Mouse (Mus musculus) kidney, adult 2 months (tissue): ENCODE data around the gene Wdr53. TPM values are rescaled to one million over a fixed set of nuclear protein-coding genes. Genes with fewer than 3 reads are reported as not detected.
"Not testable (repeated sequence)": the region's sequence is repeated elsewhere in the genome, so short reads cannot be mapped to it uniquely, and the experiment has no call there.

Experiments
- DNase-seq: peaks from one replicate; pipeline ENCODE4 v3.0.0; 2021
- H3K27ac ChIP-seq: fragments of 200-500 bp; 2 replicates; pipeline ENCODE4 v1.5.1; 2012; ENCODE audit warnings: low read depth, low read length, control low read depth, inconsistent platforms; ENCODE audit not compliant: insufficient read depth
- H3K27me3 ChIP-seq: fragments of 200-500 bp; replicated peaks from 2 replicates; pipeline ENCODE4 v1.6.1; 2012; ENCODE audit warnings: mild to moderate bottlenecking, moderate library complexity, low read length, inconsistent platforms; ENCODE audit not compliant: control insufficient read depth, insufficient read depth
- H3K36me3 ChIP-seq: fragments of 200-500 bp; 2 replicates; pipeline ENCODE4 v1.6.1; 2012; ENCODE audit warnings: mild to moderate bottlenecking, moderate library complexity, low read length, inconsistent platforms; ENCODE audit not compliant: control insufficient read depth, insufficient read depth
- H3K4me1 ChIP-seq: fragments of 200-500 bp; 2 replicates; pipeline ENCODE4 v1.6.1; 2011; ENCODE audit warnings: low read length; ENCODE audit not compliant: control insufficient read depth, insufficient read depth
- H3K4me3 ChIP-seq: fragments of 200-500 bp; 2 replicates; pipeline ENCODE4 v1.5.1; 2011; ENCODE audit warnings: mild to moderate bottlenecking, low read depth, low read length, control low read depth; ENCODE audit not compliant: insufficient read depth
- CTCF ChIP-seq: fragments of 200-500 bp; conservative IDR thresholded peaks from 2 replicates; pipeline ENCODE4 v1.5.1; 2011; ENCODE audit warnings: low read depth, mild to moderate bottlenecking, control low read depth, low read length, moderate library complexity, mixed read lengths; ENCODE audit not compliant: insufficient read depth, insufficient read length
- POLR2A ChIP-seq: fragments of 200-500 bp; IDR thresholded peaks from one replicate; pipeline ENCODE4 v1.6.1; 2011; ENCODE audit warnings: low read depth, low read length, control low read depth
- WGBS: fragments of 180-500 bp; shearing (Covaris S2); methylation state at CpG from one replicate; pipeline ENCODE4 v1.1.7; 2018; 5-methylcytosine and 5-hydroxymethylcytosine counted together
- polyA plus RNA-seq: library from polyadenylated mRNA; depleted of rRNA; stranded (reverse); fragments of >200 nt; gene quantifications from 2 replicates; pipeline ENCODE4 v1.2.3, GENCODE M21; 2012; rRNA removed

The Wdr53 gene
- polyA plus RNA-seq, 1 experiment: 6.0 TPM

DNA sequence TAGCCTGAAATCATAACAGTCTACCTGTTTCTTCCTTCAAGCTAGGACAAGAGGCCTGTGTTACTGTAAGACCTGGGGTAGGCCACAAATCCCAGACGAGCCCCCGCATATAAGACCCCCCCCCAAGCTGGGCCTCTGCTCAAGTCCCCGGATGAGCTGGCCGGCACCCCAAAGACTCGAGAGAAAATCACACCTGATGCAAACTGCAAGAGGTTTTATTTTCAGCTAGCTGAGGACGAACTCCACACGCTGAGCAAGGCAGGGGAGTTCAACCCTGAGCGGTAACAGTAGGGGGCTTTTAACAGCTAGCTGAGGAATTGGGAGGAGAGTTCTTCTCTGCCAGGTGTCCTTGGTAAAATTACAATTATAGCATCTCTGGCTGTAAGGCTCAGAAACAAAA lies 33.2 kb downstream of the Wdr53 start:
- WGBS: 98% methylated on average over 8 of the region's 8 CpGs
- H3K36me3 ChIP-seq: no peaks in the 10 kb centered on the region; the same call in 1 of the 2 replicates

DNA sequence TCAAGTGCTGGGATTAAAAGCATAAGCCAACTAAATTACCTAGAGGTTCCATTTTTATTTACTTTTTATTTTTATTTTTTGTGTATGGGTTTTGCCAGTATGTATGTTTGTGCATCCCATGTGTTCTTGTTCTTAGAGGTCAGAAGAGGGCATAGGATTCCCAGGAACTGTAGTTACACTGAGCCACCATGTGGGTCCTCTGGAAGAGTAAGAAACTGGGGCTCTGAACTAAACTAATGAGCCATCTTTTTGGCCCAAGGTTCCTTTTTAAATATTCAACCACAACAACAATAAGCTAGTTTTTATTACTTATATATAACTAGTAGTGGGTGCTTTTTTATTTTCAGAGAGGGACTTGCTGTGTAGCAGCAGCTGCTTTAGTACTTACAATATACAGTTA lies 35.6 kb downstream of the Wdr53 start:
- no peak for DNase-seq
- TF ChIP-seq CTCF (no peak), POLR2A (no peak)
- H3K27me3 ChIP-seq: no peaks in the 10 kb centered on the region
- no peak overlapping the region for H3K27ac ChIP-seq
- H3K4me3 ChIP-seq: no peak overlapping the region
- H3K36me3 ChIP-seq: peaks cover 2% of the 10 kb centered on the region
- H3K4me1 ChIP-seq: no peaks in the 10 kb centered on the region

More for the DNA sequence above, 33.2 kb downstream of the Wdr53 start:
- no peak for DNase-seq
- Histone ChIP-seq H3K27me3 (no peaks in the 10 kb centered on the region), H3K27ac (no peak overlapping the region), H3K4me3 (no peak overlapping the region), H3K4me1 (0 out of 2 replicates have a peak, but pooled peaks cover 4% of the 10 kb centered on the region)
- TF ChIP-seq POLR2A (no peak), CTCF (no peak)

DNA sequence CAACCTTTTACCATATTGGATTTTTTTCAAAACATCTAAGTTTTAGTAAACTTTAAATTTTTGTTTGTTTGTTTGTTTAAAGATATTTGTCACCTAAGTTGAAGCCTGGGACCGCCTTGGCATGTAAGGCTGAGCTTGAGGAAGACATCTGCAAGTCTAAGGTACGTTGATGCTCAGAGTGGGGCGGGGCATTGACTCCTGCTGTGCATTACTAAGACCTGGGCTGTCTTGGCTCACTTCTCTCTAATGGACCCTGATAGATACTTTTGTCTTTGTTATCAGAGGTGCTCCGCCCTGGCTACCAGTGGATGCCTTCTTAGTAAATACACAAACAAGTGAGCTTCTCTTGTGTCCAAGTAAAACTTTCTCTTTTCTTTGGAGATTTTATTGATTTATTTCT lies 44.8 kb downstream of the Wdr53 start:
- no peak overlapping the region for H3K4me3 ChIP-seq
- H3K27me3 ChIP-seq: no peaks in the 10 kb centered on the region
- H3K27ac ChIP-seq: no peak overlapping the region
- H3K4me1 ChIP-seq: no peaks in the 10 kb centered on the region
- H3K36me3 ChIP-seq: peaks cover 8% of the 10 kb centered on the region; the same call in 1 of the 2 replicates
- DNase-seq: no peak
- WGBS: 99% methylated on average over 4 of the region's 4 CpGs
- TF ChIP-seq CTCF: no peak
- TF ChIP-seq POLR2A: no peak

DNA sequence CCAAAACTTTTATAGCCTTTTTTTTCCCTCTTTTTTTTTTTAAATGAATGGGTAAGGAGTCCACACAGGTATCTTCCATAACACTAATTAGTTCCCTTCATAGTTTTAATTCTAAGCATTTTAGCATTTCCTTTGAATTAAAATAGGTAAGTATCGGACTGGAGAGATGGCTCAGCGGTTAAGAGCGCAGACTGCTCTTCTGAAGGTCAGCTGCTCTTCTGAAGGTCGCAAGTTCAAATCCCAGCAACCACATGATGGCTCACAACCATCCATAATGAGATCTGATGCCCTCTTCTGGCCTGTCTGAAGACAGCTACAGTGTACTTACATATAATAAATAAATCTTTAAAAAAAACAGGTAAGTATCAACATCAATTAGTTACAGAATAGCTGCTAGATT lies 52.6 kb downstream of the Wdr53 start:
- H3K4me3 ChIP-seq, DNase-seq, H3K36me3 ChIP-seq, H3K27me3 ChIP-seq, H3K27ac ChIP-seq, H3K4me1 ChIP-seq: not testable (repeated sequence)
- WGBS: 97% methylated on average over 4 of the region's 4 CpGs

DNA sequence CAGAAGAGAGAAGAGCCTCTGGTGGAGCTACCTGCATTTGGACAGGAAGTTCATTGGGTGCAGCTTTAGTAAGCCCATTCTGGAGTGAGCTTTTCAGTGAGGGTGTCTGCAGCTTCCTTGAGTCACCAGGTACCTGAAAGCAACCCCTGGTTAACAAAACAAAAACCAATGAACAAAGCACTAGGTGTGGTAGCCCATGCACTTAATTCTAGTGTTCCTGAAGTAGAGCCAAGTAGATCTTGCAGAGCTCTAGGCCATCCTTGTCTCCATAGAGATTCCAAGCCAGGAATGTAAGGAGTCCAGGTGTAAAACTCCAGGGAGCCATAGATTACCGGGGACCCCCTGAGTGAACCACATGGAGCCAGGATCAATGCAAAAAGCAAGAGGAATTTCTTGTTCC lies 56.0 kb downstream of the Wdr53 start:
- Histone ChIP-seq H3K27me3 (no peaks in the 10 kb centered on the region), H3K4me3 (no peak overlapping the region), H3K27ac (no peak overlapping the region), H3K36me3 (no peaks in the 10 kb centered on the region; the same call in 1 of the 2 replicates), H3K4me1 (no peaks in the 10 kb centered on the region)
- TF ChIP-seq CTCF (no peak), POLR2A (no peak)
- no peak for DNase-seq
- 64% methylated on average over 1 of the region's 1 CpGs for WGBS

DNA sequence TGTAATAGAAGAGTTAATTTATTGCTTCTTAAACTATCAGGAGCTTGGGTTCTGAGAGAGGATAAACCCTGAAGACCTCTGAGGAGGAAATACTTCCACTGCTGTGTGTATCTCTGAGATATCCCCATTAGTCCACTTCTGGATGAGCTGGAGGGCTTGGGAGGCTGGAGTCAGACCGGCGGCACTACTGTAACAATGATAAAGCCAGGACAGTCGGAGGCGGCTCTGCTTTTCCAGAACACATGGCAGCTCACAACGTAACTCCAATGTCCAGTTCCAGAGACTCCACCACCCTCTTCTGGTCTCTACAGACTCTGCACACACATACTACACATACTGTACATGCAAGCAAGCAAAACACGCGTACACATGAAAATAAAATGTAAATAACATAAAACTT lies 56.9 kb downstream of the Wdr53 start:
- no peak overlapping the region for H3K27ac ChIP-seq
- H3K27me3 ChIP-seq: no peaks in the 10 kb centered on the region
- H3K36me3 ChIP-seq: no peaks in the 10 kb centered on the region; the same call in 1 of the 2 replicates
- WGBS: 95% methylated on average over 7 of the region's 7 CpGs
- no peak for DNase-seq
- TF ChIP-seq POLR2A: no peak
- no peak for TF ChIP-seq CTCF
- H3K4me1 ChIP-seq: no peaks in the 10 kb centered on the region
- H3K4me3 ChIP-seq: no peak overlapping the region

Other genes starting within 250 kb of the Wdr53 start
- gene Senp5, start 243.9 kb upstream of the Wdr53 start, polyA plus RNA-seq: 4.4 and 5.5 TPM in 2 replicates
- gene Pak2, start 167.9 kb upstream of the Wdr53 start, polyA plus RNA-seq: 15.7 and 18.3 TPM in 2 replicates
- 29.0 and 33.2 TPM in 2 replicates for gene Pigx, start 147.5 kb upstream of the Wdr53 start, polyA plus RNA-seq
- gene Cep19, start 147.4 kb upstream of the Wdr53 start, polyA plus RNA-seq: 17.2 and 18.9 TPM in 2 replicates
- 7.9 and 11.6 TPM in 2 replicates for gene Nrros, start 81.6 kb upstream of the Wdr53 start, polyA plus RNA-seq
- gene Bex6, start 67.4 kb upstream of the Wdr53 start, polyA plus RNA-seq: not detected in 2 replicates
- 2.7 and 3.5 TPM in 2 replicates for gene Fbxo45, start 69 bp upstream of the Wdr53 start, polyA plus RNA-seq
- gene Smco1, start 24.2 kb downstream of the Wdr53 start, polyA plus RNA-seq: 0.06 TPM in 1 of 2 replicates, not detected in the other
- gene Rnf168, start 30.2 kb downstream of the Wdr53 start, polyA plus RNA-seq: 6.0 and 6.4 TPM in 2 replicates
- 10.4 and 14.6 TPM in 2 replicates for gene Ubxn7, start 85.0 kb downstream of the Wdr53 start, polyA plus RNA-seq
- gene Tm4sf19, start 153.3 kb downstream of the Wdr53 start, polyA plus RNA-seq: 0.07 and 0.08 TPM in 2 replicates
- 11.1 and 12.0 TPM in 2 replicates for gene Tctex1d2, start 172.5 kb downstream of the Wdr53 start, polyA plus RNA-seq
- gene Pcyt1a, start 183.7 kb downstream of the Wdr53 start, polyA plus RNA-seq: 42.9 and 43.8 TPM in 2 replicates
- gene Slc51a, start 240.7 kb downstream of the Wdr53 start, polyA plus RNA-seq: 92.3 and 97.3 TPM in 2 replicates
- gene Zdhhc19, start 249.0 kb downstream of the Wdr53 start, polyA plus RNA-seq: 0.11 TPM in 1 of 2 replicates, not detected in the other